Mouse (Mus musculus): ENCODE results near the gene Scnn1b.

Gene Scnn1b

DNA sequence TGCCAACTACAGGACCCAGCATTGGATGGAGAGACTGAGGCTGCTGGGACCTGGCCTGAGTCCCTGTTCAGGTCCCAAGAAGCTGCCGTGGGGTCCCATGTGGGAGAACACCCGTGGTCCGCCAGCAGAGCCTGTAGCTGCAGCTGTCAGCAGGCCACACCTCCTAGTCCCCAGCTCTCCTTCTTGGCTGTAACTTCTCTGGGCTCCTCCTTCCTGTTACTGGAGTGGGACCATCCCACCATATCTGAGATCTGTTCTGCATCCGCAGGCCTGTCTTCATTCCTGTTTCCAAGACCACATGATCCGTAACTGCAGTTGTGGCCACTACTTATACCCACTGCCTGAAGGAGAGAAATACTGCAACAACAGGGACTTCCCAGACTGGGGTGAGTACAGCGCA lies 49.1 kb downstream of the Scnn1b start:
- DNase-seq (ENCODE audit: low read depth, low spot score), result no peak

DNA sequence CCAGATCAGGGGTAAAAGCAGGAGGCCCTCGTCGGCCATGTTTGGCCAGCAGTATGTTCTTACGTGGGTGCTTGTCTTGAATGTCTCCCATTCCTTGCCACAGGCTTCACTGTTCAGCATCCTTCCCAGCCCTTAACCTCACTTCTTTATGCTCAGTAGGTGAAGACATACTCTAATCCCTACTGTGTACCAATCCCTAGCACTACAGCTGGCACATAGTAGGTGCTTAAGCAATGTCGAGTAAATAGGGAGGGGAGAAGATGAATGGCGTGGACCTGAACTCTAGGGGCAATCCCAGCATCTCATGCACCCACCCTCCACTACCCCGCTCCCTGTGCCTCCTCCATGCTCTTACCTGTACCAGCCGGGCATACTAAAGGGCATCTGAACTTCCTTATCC lies 59.5 kb downstream of the Scnn1b start:
- DNase-seq (ENCODE audit: low read depth, low spot score), result no peak

DNA sequence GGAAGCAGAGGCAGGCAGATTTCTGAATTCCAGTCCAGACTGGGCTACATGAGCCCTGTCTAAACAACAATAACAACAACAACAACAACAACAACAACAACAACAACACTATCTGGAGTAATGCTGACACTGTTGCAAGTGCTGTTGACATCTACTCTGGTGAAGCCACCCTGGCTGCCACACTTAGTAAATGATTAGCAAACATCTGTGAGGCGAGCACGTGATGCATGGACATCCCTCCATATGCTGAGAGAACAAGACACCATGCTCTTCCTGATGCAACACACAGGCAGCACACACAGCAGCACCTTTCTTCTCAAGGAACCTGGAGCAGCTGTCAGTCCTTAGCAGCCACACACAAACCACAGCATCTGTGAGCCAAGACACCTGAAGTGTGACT lies 63.0 kb downstream of the Scnn1b start:
- no peak for DNase-seq (ENCODE audit: low read depth, low spot score)

DNA sequence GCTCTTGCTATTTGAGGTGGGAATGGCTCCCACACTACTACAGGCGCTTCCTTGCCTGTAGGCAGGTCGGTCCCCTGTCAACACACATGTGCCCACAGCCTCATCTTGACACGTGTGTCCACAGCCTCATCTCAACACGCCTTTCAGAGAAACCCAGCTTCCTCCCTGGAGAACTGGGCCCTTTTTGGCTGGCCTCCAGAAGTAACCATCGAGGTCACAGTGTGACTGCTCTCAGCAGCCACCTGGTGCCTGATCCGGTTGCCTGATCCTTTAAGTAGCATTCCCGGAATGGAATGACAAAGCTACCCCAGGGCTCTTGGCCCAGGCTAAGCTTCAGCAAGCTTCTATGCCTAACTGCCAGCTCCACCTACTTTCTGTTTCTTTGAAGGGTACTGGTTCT lies 66.4 kb downstream of the Scnn1b start:
- DNase-seq (ENCODE audit: low read depth, low spot score), result no peak

DNA sequence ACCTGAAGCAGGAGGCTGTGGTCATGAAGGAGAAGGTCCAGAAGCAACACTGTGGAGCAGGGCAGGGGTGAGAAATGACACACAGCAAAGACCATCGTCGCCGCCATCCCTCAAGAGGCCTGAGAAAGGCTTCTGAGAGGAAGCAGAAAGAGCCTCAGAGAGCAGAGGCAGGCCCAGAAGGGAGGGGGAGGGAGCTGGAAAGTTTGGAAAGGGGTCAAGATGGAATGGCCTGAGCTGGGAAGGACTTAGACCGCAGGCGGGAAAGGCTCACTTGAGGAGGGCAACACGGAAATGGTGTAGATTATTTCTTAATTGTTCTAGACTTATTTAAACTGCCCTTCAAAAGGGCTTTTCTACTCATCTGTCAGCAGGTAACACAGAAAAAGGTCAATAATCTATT lies 68.8 kb downstream of the Scnn1b start:
- no peak for DNase-seq (ENCODE audit: low read depth, low spot score)

DNA sequence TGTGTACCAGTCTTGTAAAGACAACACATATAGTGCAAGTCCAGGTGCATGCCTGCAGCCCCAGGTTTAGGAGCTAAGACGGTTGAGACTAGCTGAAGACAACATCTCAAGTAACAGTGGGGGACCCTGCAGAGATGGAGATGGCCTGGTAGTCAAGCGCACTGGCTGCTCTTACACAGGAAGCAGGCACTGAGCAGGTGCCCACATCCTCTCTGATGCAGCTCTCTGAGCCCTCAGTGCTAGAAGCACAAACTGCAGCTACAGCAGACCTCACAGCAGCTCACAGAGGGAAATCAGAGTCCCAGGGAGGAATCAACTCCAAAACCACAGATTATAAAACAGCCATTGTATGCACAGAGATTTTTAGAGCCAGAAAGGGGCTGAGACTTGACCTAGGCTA lies 69.5 kb downstream of the Scnn1b start:
- DNase-seq (ENCODE audit: low read depth, low spot score), result no peak

DNA sequence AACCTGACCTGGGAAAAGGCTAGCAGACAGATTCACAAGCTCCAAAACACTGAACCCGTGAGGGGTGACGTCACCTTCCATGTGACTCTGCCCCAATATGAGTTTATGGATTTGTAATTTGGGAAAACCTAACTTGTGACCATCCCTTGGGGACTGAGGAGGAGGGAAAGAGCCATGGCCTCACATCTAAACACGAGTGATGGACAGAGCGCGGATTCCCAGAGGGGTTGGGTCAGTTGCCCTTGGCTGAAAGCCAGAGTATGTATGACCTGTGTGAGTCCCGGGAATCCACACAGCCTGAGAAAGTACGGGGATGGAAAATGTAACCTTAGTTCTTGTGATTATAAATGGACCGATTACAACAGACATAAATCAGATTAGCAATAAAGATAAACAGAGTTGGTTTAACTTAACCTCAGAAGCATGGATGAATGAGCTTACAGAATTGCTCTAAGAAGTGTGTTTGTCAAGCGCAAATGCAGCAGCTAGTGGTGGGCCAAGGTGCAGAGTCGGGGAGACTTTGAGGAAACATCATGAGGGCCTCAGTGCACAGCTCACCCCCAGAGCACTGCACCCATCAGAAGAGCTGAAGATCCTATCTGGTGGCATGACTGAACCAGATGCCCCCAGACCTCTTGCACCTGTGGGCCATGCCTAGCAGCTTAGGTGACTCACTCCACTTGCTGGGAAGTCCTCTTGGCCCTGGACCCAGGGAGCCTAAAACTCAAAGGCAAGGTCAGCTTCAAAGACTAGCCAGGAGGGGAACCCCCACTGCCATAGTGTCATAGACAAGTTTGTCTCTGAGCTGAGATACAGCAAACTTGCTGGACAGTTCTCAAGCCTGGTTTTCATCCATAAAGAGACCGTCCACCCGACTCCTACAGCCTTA lies 71.3 kb downstream of the Scnn1b start:
- DNase-seq (ENCODE audit: low read depth, low spot score), result no peak

DNA sequence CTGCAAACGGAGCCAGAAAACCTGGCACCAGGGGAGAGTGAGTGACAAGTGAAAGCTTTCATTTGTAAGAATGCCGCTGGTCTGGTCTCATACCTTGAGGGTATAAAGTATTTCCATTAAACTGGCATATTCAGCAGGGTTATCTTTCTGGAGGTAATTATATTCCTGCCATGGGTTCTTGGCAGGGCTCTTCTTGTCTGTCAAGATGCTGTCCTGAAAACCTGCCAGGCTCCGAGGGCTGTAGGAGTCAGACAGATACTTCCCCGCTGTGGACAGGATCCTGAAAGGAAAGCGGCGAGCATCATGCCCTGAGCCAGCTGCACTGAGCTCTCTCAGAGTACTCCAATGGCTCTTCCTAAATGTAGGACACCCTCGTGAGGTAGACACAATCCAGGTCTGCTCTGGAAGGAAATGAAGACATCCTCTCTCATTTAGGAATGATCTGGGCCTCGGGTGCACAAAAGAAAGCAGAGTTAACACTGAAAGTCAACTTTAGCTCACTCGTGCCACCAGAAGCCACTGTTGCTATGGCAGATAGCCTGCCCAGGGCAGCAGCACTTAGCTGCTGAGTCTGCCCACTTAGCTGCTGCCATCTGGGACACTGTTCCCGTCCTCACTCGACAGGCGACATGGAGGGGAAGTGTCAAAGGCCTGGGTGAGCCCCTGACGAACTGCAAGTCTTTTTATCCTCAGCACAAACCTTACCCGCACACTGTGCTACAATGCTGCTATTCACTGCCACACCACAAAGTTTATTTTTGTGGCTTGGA lies 72.2 kb downstream of the Scnn1b start:
- no peak for DNase-seq (ENCODE audit: low read depth, low spot score)

DNA sequence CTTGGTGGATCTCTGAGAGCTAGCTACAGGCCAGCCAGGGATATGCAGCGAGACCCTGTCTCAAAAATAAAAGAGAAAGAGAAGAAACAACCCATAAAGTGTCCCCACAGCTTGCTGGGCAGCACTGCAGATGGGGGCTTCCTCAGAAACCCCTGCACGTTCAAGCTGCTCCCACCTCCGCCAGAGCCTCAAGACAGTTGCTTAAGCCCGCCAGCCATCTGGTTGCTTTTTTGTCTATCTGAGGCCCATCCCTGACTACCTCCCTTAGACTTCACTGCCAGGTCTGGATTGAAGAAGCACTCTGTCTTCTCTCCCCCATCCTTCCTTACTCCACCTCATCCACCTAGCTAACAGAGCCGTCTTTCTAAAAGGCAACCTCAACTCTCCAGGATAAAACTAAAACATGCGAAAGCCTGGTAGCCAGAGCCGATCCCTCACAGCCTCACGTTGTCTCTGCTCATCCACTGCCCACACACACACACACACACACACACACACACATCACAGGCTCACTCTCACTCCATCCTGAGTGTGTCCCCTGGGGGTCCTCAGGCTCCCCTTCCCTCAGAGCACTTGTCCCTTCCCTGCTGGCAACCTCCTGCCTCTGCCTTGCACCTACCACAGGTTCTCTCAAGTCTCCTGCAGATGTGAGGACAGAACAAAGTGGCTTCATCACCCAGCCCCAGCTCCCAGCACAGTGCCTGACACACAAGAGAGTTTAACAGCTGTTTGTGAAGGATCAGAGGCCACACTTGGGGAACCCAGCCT lies 73.5 kb downstream of the Scnn1b start:
- DNase-seq (ENCODE audit: low read depth, low spot score), result no peak

DNA sequence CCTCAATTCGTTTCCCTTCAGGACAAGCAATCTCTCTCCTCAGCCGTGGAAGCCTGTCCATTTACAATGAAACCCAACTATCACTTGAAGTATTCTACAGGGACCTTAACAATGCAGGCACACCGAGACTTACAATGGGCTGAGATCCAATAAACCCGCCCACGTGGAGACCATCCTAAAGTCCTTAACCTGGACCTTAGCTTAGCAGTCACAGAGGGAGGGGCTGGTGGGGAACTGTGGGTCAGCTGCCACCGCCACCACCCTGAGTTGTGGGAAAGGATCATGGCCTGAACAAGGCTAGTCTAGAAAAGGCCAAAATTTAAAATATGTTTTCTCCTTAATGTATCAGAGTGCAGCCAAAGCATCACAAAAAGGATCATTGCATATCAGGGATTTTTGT lies 74.4 kb downstream of the Scnn1b start:
- DNase-seq (ENCODE audit: low read depth, low spot score), result no peak

DNA sequence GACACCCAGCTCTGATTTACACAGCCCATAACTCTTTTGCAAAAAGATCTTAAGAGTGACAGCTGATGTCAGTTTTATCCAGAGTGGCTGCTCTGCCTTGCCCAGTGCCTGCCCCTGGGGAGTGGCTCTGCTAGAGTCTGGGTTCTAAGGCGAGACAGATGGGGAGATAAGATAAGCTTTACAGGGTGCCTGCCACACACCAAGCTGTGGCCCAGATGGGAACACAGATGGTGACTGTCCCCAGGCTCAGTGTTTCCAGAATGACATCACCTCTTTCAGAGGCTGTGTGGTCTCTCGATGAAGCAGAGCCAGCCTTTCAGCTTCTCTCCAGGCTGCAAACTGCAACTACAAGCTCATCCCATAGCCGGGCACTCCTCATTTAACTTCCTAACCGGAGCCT lies 74.9 kb downstream of the Scnn1b start:
- DNase-seq (ENCODE audit: low read depth, low spot score), result no peak

DNA sequence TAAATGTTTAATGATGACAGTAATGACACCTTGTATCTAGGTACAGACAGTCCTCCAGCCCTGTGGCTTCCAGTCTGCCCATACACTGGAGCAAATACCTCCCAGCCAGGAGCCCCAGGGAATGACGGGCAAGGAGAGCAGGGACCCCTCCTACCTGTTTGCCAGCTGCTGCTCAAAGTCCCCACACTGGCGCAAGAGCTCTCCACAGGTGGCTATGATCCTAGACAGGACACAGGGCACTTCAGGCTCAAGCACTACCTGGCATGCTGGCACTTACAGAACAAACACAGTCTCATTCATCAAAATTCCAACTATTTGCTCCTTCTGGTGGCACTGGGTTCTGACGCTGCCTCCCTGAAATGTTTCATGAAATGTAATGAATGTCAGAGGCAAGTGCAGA lies 76.2 kb downstream of the Scnn1b start:
- DNase-seq (ENCODE audit: low read depth, low spot score), result no peak

DNA sequence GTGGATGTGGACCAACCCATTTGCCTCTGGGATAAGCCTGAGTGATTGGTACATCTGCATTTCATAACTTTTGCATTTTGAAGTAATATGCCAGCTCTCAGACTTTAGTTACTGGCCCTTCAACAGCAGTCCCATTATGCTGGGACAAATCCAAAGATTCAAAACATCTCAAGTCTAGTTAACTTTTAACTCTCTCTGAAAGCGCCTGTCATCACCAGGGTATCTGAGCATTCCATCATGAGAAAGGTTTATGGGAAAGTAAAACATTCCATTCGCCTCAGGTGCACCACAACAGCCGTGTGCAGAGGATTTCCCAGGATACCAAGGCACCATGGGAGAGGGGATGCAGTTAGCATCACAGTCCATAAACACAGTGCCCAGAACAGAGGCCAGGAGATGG lies 76.8 kb downstream of the Scnn1b start:
- no peak for DNase-seq (ENCODE audit: low read depth, low spot score)

DNA sequence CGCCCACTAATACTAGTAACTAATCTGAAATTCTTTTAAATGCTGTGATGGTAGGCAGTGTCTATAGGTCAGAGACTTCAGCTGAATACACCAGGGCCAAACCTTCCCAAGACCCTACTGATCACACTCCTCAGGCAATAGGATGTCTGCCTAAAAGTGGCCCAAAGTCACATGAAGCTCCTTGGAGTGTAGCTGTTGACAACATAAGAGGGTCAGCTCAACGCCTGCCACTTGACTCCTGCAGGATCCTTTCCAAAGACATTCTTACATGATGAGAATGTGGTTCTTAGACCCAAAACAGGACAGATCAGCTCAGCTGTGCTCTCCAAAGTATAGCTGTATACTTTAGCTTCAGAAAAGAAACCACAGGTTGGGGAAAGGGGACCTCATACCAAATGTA lies 77.5 kb downstream of the Scnn1b start:
- DNase-seq (ENCODE audit: low read depth, low spot score), result no peak

DNA sequence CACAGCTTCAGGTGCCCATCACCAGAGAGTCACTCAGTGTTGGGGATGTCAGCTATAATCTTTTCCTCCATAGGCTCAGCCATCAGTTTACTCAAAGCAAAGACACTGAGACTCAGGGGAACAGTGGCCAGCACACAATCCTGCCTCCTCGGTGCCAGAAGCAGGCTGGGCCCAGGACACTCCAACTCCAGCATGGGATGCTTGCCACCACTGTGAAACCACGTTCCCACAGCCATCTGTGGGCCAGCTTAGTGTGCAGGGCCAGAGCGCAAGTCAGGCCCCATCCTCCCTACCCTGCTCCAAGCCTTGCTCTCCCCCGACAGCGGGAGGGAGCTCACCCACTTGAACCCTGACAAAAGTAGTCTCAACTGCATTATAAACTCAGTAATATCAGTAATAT lies 81.4 kb downstream of the Scnn1b start:
- DNase-seq (ENCODE audit: low read depth, low spot score), result no peak

DNA sequence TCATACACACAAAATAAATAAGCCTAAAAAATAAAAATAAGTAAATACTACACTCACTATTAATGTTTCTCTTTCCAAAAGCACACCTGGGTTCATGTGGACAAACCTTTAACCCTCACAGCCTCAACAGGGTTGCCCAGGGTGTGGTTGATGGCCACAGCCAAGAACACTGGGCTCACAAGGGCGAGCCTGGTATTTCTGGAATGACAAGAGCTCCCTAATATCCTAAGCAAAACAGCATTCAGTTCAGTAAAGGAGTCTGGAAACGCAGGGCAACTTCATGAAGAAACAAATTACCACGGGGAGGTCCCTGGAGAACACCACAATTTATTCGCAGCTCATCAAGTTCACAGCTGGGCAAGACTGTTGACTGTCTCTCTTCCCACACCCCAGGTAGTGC lies 82.7 kb downstream of the Scnn1b start:
- no peak for DNase-seq (ENCODE audit: low read depth, low spot score)

DNA sequence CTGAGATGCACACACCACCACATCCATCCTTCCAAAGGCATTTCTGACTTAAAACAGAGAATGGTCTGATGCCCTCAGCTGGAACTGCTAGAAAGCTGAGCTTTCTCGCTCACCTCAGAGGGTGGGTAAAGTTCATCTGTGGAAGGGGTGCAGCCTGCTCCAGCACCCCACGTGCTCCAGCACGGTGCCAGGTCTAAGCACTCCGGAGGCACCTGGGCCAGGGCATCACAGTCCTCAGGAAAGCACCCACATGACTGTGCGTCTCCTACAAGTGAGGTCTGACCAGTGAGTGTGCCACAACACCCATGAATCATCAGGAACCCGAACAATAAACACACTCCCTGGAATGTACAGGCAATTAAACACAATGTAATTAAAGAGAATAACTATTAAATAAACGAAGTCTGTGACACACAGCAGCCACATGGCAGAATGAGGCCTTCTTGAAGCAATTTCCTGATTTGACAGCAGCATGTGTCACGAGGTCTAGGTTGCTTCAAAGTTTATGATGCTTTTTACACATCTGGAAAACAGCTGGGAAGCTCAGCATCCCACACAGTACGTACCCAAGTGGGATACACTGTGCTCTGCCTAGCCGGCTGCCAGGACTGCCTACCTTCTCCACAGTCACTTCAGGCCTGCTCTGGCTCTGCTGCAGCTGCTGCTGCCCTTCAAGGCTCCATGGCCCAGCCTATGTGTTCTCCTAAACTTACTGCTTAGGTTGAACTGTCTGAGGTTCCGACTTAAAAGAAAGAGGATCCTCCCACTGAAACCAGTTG lies 90.2 kb downstream of the Scnn1b start:
- no peak for DNase-seq (ENCODE audit: low read depth, low spot score)

DNA sequence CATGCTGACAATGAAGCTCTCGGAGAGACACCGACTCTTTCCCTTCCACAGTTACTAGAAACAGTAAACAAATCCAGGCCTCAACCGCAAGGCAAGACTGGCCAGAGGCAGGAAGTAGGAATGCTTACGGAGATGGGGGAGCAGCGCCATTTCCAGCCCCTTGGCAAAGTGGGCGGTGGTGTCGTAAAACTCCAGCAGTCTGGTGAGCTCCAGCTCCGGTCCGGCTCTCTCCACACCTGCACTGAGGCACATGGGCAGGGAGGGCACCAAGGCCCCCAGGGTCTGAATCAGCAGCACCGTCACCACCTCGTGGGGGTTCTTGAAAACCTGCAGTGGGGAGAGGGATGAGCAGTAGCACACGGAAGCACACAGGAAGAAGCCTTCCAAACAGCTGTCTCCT lies 91.0 kb downstream of the Scnn1b start:
- DNase-seq (ENCODE audit: low read depth, low spot score), result no peak

DNA sequence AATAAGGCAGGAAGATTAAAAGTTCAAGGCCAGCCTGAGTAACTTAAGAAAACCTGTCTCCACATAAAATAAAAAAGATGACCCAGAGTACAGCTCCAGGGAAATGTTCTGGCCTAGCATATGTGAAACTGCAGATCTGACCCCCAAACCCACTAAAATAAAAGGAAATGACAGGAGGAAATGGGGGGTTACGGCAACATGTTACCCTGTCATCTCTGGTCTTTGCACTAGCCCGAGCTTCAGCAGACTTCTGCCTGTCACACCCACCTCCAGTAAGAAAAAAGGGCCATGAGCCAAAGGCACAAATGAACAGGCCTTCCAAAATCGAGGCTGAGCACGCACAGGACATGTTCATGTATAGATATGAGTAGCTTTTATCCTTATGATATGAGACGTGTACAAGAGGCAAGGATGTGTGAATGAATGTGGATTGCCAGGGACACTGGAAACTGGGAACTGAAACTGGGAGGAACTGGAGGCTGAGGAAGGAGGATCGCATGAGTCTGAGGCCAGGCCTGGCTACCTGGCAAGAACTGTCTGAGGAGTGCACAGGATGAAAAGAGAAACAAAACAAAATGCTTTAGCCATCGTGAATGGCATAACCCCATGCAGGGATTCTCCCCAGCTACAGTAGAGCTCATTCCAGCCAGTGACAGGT lies 97.2 kb downstream of the Scnn1b start:
- DNase-seq (ENCODE audit: low read depth, low spot score), result no peak

DNA sequence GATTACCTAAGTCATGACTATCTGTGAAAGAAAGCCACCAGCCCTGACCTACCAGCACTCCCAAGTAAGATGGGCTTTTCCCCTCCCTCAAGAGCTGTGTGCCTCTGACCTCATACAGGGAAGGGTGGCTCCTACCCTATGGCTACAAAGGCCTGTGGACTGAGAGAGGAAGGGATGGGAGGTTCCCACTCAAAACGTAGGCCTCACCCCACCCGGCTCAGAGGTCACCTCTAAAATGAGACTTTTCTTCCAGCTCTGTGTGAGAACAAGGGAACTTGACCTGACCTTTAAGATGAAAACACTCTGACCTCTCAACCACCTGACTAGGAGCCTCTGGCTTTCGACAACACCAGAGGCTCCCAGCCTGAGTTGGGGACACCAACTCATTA lies 97.7 kb downstream of the Scnn1b start:
- DNase-seq (ENCODE audit: low read depth, low spot score), result no peak

DNA sequence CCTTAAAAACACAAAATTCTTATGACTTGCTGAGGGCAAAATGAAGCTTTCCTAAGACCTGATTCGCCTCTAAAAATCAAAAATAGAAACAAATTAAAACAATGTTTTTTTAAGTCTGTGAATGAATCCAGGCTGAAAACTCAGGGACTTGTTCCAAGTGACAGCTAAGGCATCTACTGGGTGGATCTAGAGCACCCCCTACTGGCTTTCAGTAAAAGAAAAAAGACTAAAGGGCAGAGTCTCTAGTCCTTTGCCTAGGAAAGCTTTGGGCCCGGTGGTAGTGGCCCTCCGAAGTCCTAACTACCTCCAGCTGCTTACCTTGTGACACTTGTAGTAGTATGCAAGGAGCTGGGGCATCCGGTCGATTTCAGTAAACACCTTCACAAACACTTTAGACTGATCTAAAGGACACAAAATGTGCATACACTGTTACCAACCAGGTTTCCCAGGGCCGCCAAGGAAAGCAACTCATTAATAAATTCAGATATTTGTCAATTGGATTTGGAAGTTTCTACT lies 99.1 kb downstream of the Scnn1b start:
- DNase-seq (ENCODE audit: low read depth, low spot score), result no peak
